In genomic region chr3:61361338-61361737, GRCm38 (mm10) we compare ENCODE assay signal across 10 mouse cellular contexts. TPM values are rescaled to one million over a fixed set of nuclear protein-coding genes. Genes with fewer than 3 reads are reported as not detected.
A peak's percentile ranks its signal among the peaks of the same experiment; 100 is the strongest.
DNase-seq lines count a peak whose midpoint lies in the region; ATAC-seq and TF ChIP-seq lines count a peak whose summit lies in the region.
"Had no signal": no experiment of that assay in that cellular context is flagged by ENCODE, and none has a peak within 500 bp of the region (broad histone marks: within the 10 kb centered on the region; RNA-seq: fewer than 3 reads in every experiment).

TSS of gene Rap2b (plus strand) at chr3:61361638.

- H3K9ac ChIP-seq in heart, embryonic 15.5 days, result no peak within 1 kb of the TSS
- no peak within 1 kb of the TSS for H3K9ac ChIP-seq in forebrain, embryonic 13.5 days
- no peak within 1 kb of the TSS for H3K9ac ChIP-seq in limb, embryonic 12.5 days (replicated peaks)
- H3K9ac ChIP-seq in kidney, embryonic 14.5 days (ENCODE audit: low read depth, low read length), result no peak within 1 kb of the TSS

- no peak within 1 kb of the TSS for H3K4me2 ChIP-seq in heart, embryonic 15.5 days
- H3K4me2 ChIP-seq in forebrain, embryonic 13.5 days, result no peak within 1 kb of the TSS
- H3K4me2 ChIP-seq in limb, embryonic 12.5 days, result peak within 1 kb of the TSS; percentile 82; the same call in 1 of the 2 replicates
- H3K4me2 ChIP-seq in kidney, embryonic 14.5 days (replicated peaks; ENCODE audit: low read depth, low read length), result no peak within 1 kb of the TSS; the same call in 1 of the 2 replicates

- H3K27ac ChIP-seq in heart, embryonic 15.5 days, result peak within 1 kb of the TSS; percentile 96; the same call in 1 of the 2 replicates
- no peak within 1 kb of the TSS for H3K27ac ChIP-seq in forebrain, embryonic 13.5 days
- H3K27ac ChIP-seq in limb, embryonic 12.5 days, result no peak within 1 kb of the TSS
- H3K27ac ChIP-seq in kidney, embryonic 14.5 days (ENCODE audit: low read depth, low read length), result no peak within 1 kb of the TSS

- no peak for DNase-seq in heart, postnatal 14 days
- no peak for DNase-seq in cerebellum, postnatal 14 days
- DNase-seq in adrenal gland, adult 2 months, result no peak
- DNase-seq: gastrocnemius, adult 2 months; lung, adult 2 months had no signal

- H3K9me3 ChIP-seq in heart, embryonic 15.5 days (replicated peaks), result no peaks in the 10 kb centered on the region
- H3K9me3 ChIP-seq in E14TG2a.4 (ENCODE audit: low read length), result no peaks in the 10 kb centered on the region
- no peaks in the 10 kb centered on the region for H3K9me3 ChIP-seq in forebrain, embryonic 13.5 days (replicated peaks)
- H3K9me3 ChIP-seq in limb, embryonic 12.5 days, result no peaks in the 10 kb centered on the region
- no peaks in the 10 kb centered on the region for H3K9me3 ChIP-seq in kidney, embryonic 14.5 days (ENCODE audit: control insufficient read depth, low read length)

- no peak within 1 kb of the TSS; the same call in 1 of the 2 replicates for H3K4me3 ChIP-seq in heart, embryonic 15.5 days
- peak within 1 kb of the TSS; percentile 96 for H3K4me3 ChIP-seq in E14TG2a.4 (replicated peaks; ENCODE audit: low read length)
- H3K4me3 ChIP-seq in forebrain, embryonic 13.5 days, result no peak within 1 kb of the TSS
- no peak within 1 kb of the TSS for H3K4me3 ChIP-seq in limb, embryonic 12.5 days (replicated peaks)
- no peak within 1 kb of the TSS for H3K4me3 ChIP-seq in kidney, embryonic 14.5 days (ENCODE audit: low read length)

- H3K4me1 ChIP-seq in heart, embryonic 15.5 days (replicated peaks), result peaks cover 6% of the 10 kb centered on the region
- H3K4me1 ChIP-seq in E14TG2a.4 (replicated peaks; ENCODE audit: low read depth, low read length), result peaks cover 18% of the 10 kb centered on the region
- H3K4me1 ChIP-seq in forebrain, embryonic 13.5 days, result peaks cover 9% of the 10 kb centered on the region
- peaks cover 4% of the 10 kb centered on the region; the same call in 1 of the 2 replicates for H3K4me1 ChIP-seq in limb, embryonic 12.5 days (replicated peaks)
- H3K4me1 ChIP-seq in kidney, embryonic 14.5 days (ENCODE audit: control insufficient read depth, insufficient read depth, low read length), result peaks cover 5% of the 10 kb centered on the region; the same call in 1 of the 2 replicates

- no peaks in the 10 kb centered on the region for H3K36me3 ChIP-seq in heart, embryonic 15.5 days
- no peaks in the 10 kb centered on the region for H3K36me3 ChIP-seq in E14TG2a.4 (ENCODE audit: insufficient read depth, low read length)
- H3K36me3 ChIP-seq in forebrain, embryonic 13.5 days (ENCODE audit: poor library complexity, severe bottlenecking), result no peaks in the 10 kb centered on the region
- no peaks in the 10 kb centered on the region for H3K36me3 ChIP-seq in limb, embryonic 12.5 days
- H3K36me3 ChIP-seq in kidney, embryonic 14.5 days (ENCODE audit: control insufficient read depth, insufficient read depth, low read length), result no peaks in the 10 kb centered on the region

- intact Hi-C loops in heart, postnatal 14 days (cut with DNase I), result loop anchor here (10.0 kb wide), 1 partner anchor 97 kb away; no protein-coding TSS in a partner anchor

- ATAC-seq in heart, embryonic 15.5 days (replicated peaks; ENCODE audit: insufficient number of reproducible peaks, insufficient read depth, low FRiP score, low read depth), result no peak
- ATAC-seq in forebrain, embryonic 13.5 days, result no peak
- ATAC-seq in limb, embryonic 12.5 days (ENCODE audit: insufficient number of reproducible peaks, insufficient read depth, low FRiP score, low TSS enrichment, low read depth), result no peak
- ATAC-seq in kidney, embryonic 14.5 days (ENCODE audit: low FRiP score, low TSS enrichment), result no peak

- H3K27me3 ChIP-seq in heart, embryonic 15.5 days, result no peaks in the 10 kb centered on the region
- peaks cover 8% of the 10 kb centered on the region; the same call in 1 of the 2 replicates for H3K27me3 ChIP-seq in E14TG2a.4 (ENCODE audit: insufficient read depth, low read length)
- no peaks in the 10 kb centered on the region for H3K27me3 ChIP-seq in forebrain, embryonic 13.5 days
- H3K27me3 ChIP-seq in limb, embryonic 12.5 days, result no peaks in the 10 kb centered on the region
- no peaks in the 10 kb centered on the region for H3K27me3 ChIP-seq in kidney, embryonic 14.5 days (ENCODE audit: control insufficient read depth, insufficient read depth, low read length)

- 85% methylated on average over 1 of the region's 1 CpGs for WGBS in heart, embryonic 15.5 days
- 91% methylated on average over 1 of the region's 1 CpGs for WGBS in forebrain, embryonic 13.5 days
- WGBS in limb, embryonic 12.5 days, result 80% methylated on average over 1 of the region's 1 CpGs
- WGBS in kidney, embryonic 14.5 days, result 92% methylated on average over 1 of the region's 1 CpGs

- TF ChIP-seq CTCF in E14TG2a.4 (conservative IDR thresholded peaks at IDR 0.05; ENCODE audit: low read length), result no peak

RNA-seq across cellular contexts. Expression of gene Rap2b, which starts in this region (rescaled TPM):
- polyA plus RNA-seq in heart, embryonic 15.5 days (2015; fragmentation: Nextera tagmentation; extraction: Ambion mirVana), result 6.2 TPM in 2 replicates
- 1 to 10 TPM; 4.1 to 4.3 TPM for total RNA-seq in heart, postnatal 14 days (2021)
- polyA plus RNA-seq in forebrain, embryonic 13.5 days (2015; fragmentation: Nextera tagmentation; extraction: Ambion mirVana), result 13.7 and 14.8 TPM in 2 replicates
- 12.2 and 12.9 TPM in 2 replicates for polyA plus RNA-seq in limb, embryonic 12.5 days (2016; fragmentation: Nextera tagmentation; extraction: Ambion mirVana)
- 1 to 10 TPM; 2.7 to 5.0 TPM for total RNA-seq in adrenal gland, adult 2 months (2021)
- 4.2 and 6.4 TPM in 2 replicates for polyA plus RNA-seq in adrenal gland, adult 2 months (2012; rRNA removed)
- 8.0 and 8.4 TPM in 2 replicates for polyA plus RNA-seq in kidney, embryonic 14.5 days (2014; fragmentation: Nextera tagmentation; extraction: Ambion mirVana)
